Mouse (Mus musculus) forebrain, embryonic 13.5 days (tissue): ENCODE data around the gene Ccnh. TPM values are rescaled to one million over a fixed set of nuclear protein-coding genes. Genes with fewer than 3 reads are reported as not detected.
"Not testable (repeated sequence)": the region's sequence is repeated elsewhere in the genome, so short reads cannot be mapped to it uniquely, and the experiment has no call there.

Experiments
- ATAC-seq: fragments of 200-750 bp; cut with Nextera tagmentation; 2 replicates; pipeline ENCODE4 v1.8.0; 2017
- H3K27ac ChIP-seq: fragments of 300-500 bp; sonication (generic); 2 replicates; pipeline ENCODE4 v1.5.1; 2015; ENCODE audit warnings: inconsistent platforms, mild to moderate bottlenecking, moderate library complexity
- H3K27me3 ChIP-seq: fragments of 300-500 bp; sonication (generic); 2 replicates; pipeline ENCODE4 v1.6.1; 2015; ENCODE audit warnings: mild to moderate bottlenecking, inconsistent platforms
- H3K36me3 ChIP-seq: fragments of 300-500 bp; sonication (generic); 2 replicates; pipeline ENCODE4 v1.6.1; 2015; ENCODE audit warnings: mild to moderate bottlenecking, inconsistent platforms; ENCODE audit not compliant: poor library complexity, severe bottlenecking
- H3K4me1 ChIP-seq: fragments of 300-500 bp; sonication (generic); 2 replicates; pipeline ENCODE4 v1.6.1; 2015; ENCODE audit warnings: inconsistent platforms
- H3K4me2 ChIP-seq: fragments of 300-500 bp; sonication (generic); 2 replicates; pipeline ENCODE4 v1.6.1; 2015; ENCODE audit warnings: inconsistent platforms, mild to moderate bottlenecking, moderate library complexity
- H3K4me3 ChIP-seq: fragments of 300-500 bp; sonication (generic); 2 replicates; pipeline ENCODE4 v1.5.1; 2015; ENCODE audit warnings: mild to moderate bottlenecking, inconsistent platforms
- H3K9ac ChIP-seq: fragments of 300-500 bp; sonication (generic); 2 replicates; pipeline ENCODE4 v1.6.1; 2015; ENCODE audit warnings: mild to moderate bottlenecking, inconsistent platforms
- H3K9me3 ChIP-seq: fragments of 300-500 bp; sonication (generic); replicated peaks from 2 replicates; pipeline ENCODE4 v1.6.1; 2016; ENCODE audit warnings: inconsistent platforms
- WGBS: fragments of 180-500 bp; shearing (Covaris S2); methylation state at CpG from one replicate; pipeline ENCODE4 v1.1.7; 2015; 5-methylcytosine and 5-hydroxymethylcytosine counted together
- polyA plus RNA-seq: library from polyadenylated mRNA; unstranded; fragments of >200 nt; fragmentation: Nextera tagmentation; extraction: Ambion mirVana; gene quantifications from 2 replicates; pipeline ENCODE4 v1.2.1, GENCODE M21; 2015

The Ccnh gene
- 115 and 116 TPM in 2 replicates for polyA plus RNA-seq

DNA sequence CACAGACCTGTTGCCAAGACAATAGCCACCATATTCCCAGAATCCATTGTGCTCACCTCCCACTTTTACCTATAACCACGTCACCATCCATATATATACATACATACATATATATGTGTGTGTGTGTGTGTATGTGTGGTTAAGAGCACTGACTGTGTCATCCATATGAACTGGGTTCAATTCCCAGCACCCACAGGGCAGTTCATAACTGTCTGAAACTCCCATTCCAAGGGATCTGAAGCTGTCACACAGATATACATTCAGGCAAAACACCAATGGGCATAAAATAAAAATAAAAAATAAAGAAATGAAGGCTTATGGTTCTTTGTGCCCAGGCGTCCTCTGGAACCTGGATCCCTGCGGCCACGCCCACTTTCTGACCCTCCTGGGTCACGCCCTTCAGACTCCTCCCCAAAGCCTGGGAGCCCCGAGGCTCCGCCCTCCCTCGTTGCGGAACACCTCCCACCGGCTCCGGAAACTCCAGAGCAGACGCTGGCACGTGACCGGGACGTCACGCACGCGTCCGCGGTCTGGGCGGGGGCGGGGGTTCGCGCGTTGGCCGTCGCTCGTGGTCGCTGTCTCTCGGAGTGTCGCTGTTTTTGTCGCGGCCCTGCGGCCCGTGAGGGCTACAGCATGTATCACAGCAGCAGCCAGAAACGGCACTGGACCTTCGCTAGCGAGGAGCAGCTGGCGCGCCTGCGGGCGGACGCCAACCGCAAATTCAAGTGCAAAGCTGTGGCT, at the start of gene Ccnh:
TSS of gene Ccnh (plus strand) at position 506 of the 741 bp plus-strand sequence.
- WGBS: 1% methylated on average over 44 of the region's 44 CpGs
- Histone ChIP-seq H3K36me3 (peaks cover 28% of the 10 kb centered on the region), H3K4me2 (peak within 1 kb of the TSS; percentile 86), H3K27me3 (no peaks in the 10 kb centered on the region), H3K9ac (peak within 1 kb of the TSS; percentile 90), H3K27ac (peak within 1 kb of the TSS; percentile 76), H3K4me1 (peaks cover 18% of the 10 kb centered on the region), H3K4me3 (peak within 1 kb of the TSS; percentile 88), H3K9me3 (no peaks in the 10 kb centered on the region)
- peak; percentile 97 for ATAC-seq

DNA sequence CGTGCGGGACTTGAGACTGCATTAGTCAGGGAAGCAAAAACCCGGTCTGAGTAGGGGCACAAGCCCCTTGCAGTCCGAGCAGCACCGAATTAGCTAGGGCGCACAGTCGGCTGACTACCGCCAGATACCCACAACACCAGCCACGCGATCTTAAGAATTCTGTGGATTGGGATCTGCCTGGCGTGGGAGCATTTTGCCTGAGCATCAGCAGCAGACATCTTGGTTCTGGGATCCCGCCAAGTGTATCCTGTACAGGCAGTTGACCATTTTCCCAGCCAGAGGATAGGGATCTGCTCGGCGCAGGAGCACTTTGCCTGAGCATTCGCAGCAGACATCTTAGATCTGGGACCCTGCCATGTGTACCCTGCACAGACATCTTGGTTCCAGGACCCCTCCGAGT, 45.8 kb upstream of the Ccnh start:
- not testable (repeated sequence) for ATAC-seq, H3K9me3 ChIP-seq

GRCm38 (mm10) chr13:85146471-85146870, 42.7 kb upstream of the Ccnh start:
- H3K9me3 ChIP-seq: 0 out of 2 replicates have a peak, but pooled peaks cover 2% of the 10 kb centered on the region
- no peak for ATAC-seq
- H3K27me3 ChIP-seq: no peaks in the 10 kb centered on the region
- no peaks in the 10 kb centered on the region for H3K4me1 ChIP-seq
- no peaks in the 10 kb centered on the region for H3K36me3 ChIP-seq
- H3K4me2 ChIP-seq: no peak overlapping the region
- H3K9ac ChIP-seq: no peak overlapping the region
- no peak overlapping the region for H3K4me3 ChIP-seq
- no peak overlapping the region for H3K27ac ChIP-seq

More for the DNA sequence above, 45.8 kb upstream of the Ccnh start:
- not testable (repeated sequence) for H3K36me3 ChIP-seq, H3K4me2 ChIP-seq, H3K4me3 ChIP-seq, H3K27me3 ChIP-seq, H3K9ac ChIP-seq, H3K4me1 ChIP-seq, H3K27ac ChIP-seq
- 96% methylated on average over 16 of the region's 16 CpGs for WGBS

GRCm38 (mm10) chr13:85154746-85155145, 34.5 kb upstream of the Ccnh start:
- no peak for ATAC-seq
- Histone ChIP-seq H3K27ac (no peak overlapping the region), H3K4me3 (no peak overlapping the region), H3K4me2 (no peak overlapping the region), H3K9ac (no peak overlapping the region), H3K27me3 (no peaks in the 10 kb centered on the region), H3K36me3 (no peaks in the 10 kb centered on the region), H3K9me3 (0 out of 2 replicates have a peak, but pooled peaks cover 2% of the 10 kb centered on the region), H3K4me1 (no peaks in the 10 kb centered on the region)
- 73% methylated on average over 6 of the region's 6 CpGs for WGBS

- Histone ChIP-seq H3K4me1 (peaks cover 5% of the 10 kb centered on the region), H3K4me2 (no peak overlapping the region), H3K27me3 (no peaks in the 10 kb centered on the region), H3K9me3 (no peaks in the 10 kb centered on the region), H3K36me3 (no peaks in the 10 kb centered on the region), H3K27ac (no peak overlapping the region), H3K9ac (no peak overlapping the region), H3K4me3 (no peak overlapping the region)
- ATAC-seq: no peak
- WGBS: 85% methylated on average over 2 of the region's 2 CpGs
These were observed 29.2 kb upstream of the Ccnh start for GRCm38 (mm10) chr13:85159971-85160370.

DNA sequence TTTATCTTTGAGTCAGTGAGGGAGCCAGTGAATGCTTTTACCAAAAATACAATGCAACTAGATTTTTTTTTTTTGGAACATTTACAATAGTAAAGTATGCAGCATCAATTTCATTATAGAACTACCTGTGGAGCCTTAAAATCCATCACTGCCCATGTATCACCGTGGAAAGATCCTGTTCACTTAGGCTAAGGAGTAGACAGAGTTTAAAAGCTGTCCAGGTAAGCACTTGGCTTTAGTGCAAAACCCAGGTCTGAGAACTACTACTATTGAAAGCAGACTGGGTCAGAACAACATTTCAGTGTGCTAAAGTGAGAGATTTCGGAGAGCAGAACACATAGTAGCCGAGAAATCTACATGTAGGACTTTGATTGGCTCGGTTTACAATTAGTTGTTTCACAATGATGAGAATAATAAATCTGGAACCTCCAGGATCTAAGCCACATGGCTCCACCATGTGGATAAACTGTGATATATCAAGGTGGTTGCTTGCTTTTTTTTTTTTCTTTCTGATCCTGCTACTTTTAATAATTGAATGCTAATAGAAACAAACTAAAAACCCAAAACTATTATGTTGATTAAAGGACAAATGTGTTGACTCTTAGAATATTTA, 24.6 kb upstream of the Ccnh start:
- H3K4me1 ChIP-seq: peaks cover 5% of the 10 kb centered on the region
- H3K9ac ChIP-seq: no peak overlapping the region
- ATAC-seq: peak; percentile 79
- H3K27ac ChIP-seq: no peak overlapping the region
- H3K27me3 ChIP-seq: no peaks in the 10 kb centered on the region
- H3K9me3 ChIP-seq: no peaks in the 10 kb centered on the region
- H3K4me3 ChIP-seq: no peak overlapping the region
- WGBS: 17% methylated on average over 4 of the region's 4 CpGs
- H3K4me2 ChIP-seq: peak overlapping the region; percentile 39
- H3K36me3 ChIP-seq: no peaks in the 10 kb centered on the region

GRCm38 (mm10) chr13:85189644-85190121, 475 bp downstream of the Ccnh start:
- peak overlapping the region; percentile 88 for H3K4me3 ChIP-seq
- peak overlapping the region; percentile 76 for H3K27ac ChIP-seq
- peaks cover 31% of the 10 kb centered on the region for H3K36me3 ChIP-seq
- no peaks in the 10 kb centered on the region for H3K9me3 ChIP-seq
- peak; percentile 81 for ATAC-seq
- H3K4me1 ChIP-seq: peaks cover 18% of the 10 kb centered on the region
- peak overlapping the region; percentile 86 for H3K4me2 ChIP-seq
- H3K9ac ChIP-seq: peak overlapping the region; percentile 90
- no peaks in the 10 kb centered on the region for H3K27me3 ChIP-seq
- under 1% methylated on average over 17 of the region's 17 CpGs for WGBS

GRCm38 (mm10) chr13:85191253-85191652, 2.0 kb downstream of the Ccnh start:
- WGBS: 96% methylated on average over 2 of the region's 2 CpGs

GRCm38 (mm10) chr13:85207493-85207892, 18.3 kb downstream of the Ccnh start:
- H3K27ac ChIP-seq: no peak overlapping the region
- peaks cover 38% of the 10 kb centered on the region for H3K36me3 ChIP-seq
- H3K9ac ChIP-seq: no peak overlapping the region
- ATAC-seq: no peak
- H3K4me3 ChIP-seq: no peak overlapping the region
- no peaks in the 10 kb centered on the region for H3K9me3 ChIP-seq
- no peaks in the 10 kb centered on the region for H3K27me3 ChIP-seq
- no peak overlapping the region for H3K4me2 ChIP-seq
- WGBS: 79% methylated on average over 2 of the region's 2 CpGs
- no peaks in the 10 kb centered on the region for H3K4me1 ChIP-seq

More at GRCm38 (mm10) chr13:85191253-85191652, 2.0 kb downstream of the Ccnh start:
- peaks cover 18% of the 10 kb centered on the region for H3K4me1 ChIP-seq
- H3K9me3 ChIP-seq: no peaks in the 10 kb centered on the region
- H3K27me3 ChIP-seq: no peaks in the 10 kb centered on the region
- no peak overlapping the region for H3K4me2 ChIP-seq
- no peak for ATAC-seq
- no peak overlapping the region for H3K27ac ChIP-seq
- peaks cover 31% of the 10 kb centered on the region for H3K36me3 ChIP-seq
- no peak overlapping the region for H3K4me3 ChIP-seq
- no peak overlapping the region for H3K9ac ChIP-seq

- ATAC-seq: no peak
- H3K9me3 ChIP-seq: no peaks in the 10 kb centered on the region
- 94% methylated on average over 6 of the region's 6 CpGs for WGBS
- H3K27me3 ChIP-seq: no peaks in the 10 kb centered on the region
- H3K4me3 ChIP-seq: no peak overlapping the region
- peaks cover 39% of the 10 kb centered on the region for H3K36me3 ChIP-seq
- no peaks in the 10 kb centered on the region for H3K4me1 ChIP-seq
- no peak overlapping the region for H3K4me2 ChIP-seq
- no peak overlapping the region for H3K9ac ChIP-seq
- no peak overlapping the region for H3K27ac ChIP-seq
These were observed 19.4 kb downstream of the Ccnh start for GRCm38 (mm10) chr13:85208656-85209055.

DNA sequence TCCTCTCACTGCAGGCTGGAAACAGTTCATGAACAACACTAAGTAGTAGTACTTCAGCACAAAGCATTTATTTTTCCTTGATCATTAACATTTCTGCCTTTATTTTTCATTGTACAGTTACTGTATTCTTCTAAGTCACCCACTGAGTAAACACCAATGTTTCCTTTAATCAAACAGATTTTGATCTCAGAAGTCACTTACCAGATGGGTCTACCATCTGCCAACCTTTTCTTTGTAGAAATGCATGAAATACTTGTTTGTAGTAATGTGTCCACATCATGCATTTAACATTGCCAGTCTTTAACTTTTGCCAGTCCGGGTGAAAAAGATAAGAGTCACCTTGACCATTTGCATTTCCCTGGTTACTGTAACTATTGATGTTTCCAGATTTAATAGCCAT, 21.1 kb downstream of the Ccnh start:
- Histone ChIP-seq H3K4me1 (no peaks in the 10 kb centered on the region), H3K4me3 (no peak overlapping the region), H3K27me3 (no peaks in the 10 kb centered on the region), H3K36me3 (peaks cover 30% of the 10 kb centered on the region), H3K4me2 (no peak overlapping the region), H3K27ac (no peak overlapping the region), H3K9me3 (no peaks in the 10 kb centered on the region), H3K9ac (no peak overlapping the region)
- peak; percentile 9 for ATAC-seq
- WGBS: 69% methylated on average over 1 of the region's 1 CpGs

GRCm38 (mm10) chr13:85218656-85219055, 29.4 kb downstream of the Ccnh start:
- 86% methylated on average over 4 of the region's 4 CpGs for WGBS
- ATAC-seq: no peak
- H3K36me3 ChIP-seq: peaks cover 33% of the 10 kb centered on the region

More at GRCm38 (mm10) chr13:85218656-85219055, 29.4 kb downstream of the Ccnh start:
- Histone ChIP-seq H3K4me1 (no peaks in the 10 kb centered on the region), H3K9me3 (no peaks in the 10 kb centered on the region), H3K4me2 (no peak overlapping the region), H3K9ac (no peak overlapping the region), H3K27ac (no peak overlapping the region), H3K27me3 (no peaks in the 10 kb centered on the region), H3K4me3 (no peak overlapping the region)
